Mouse (Mus musculus): ENCODE measurements around the gene Sash1. TPM values are rescaled to one million over a fixed set of nuclear protein-coding genes. Genes with fewer than 3 reads are reported as not detected.

Sash1 gene
- polyA plus RNA-seq, 1 experiment from 2014 or later: 6.5 TPM

DNA sequence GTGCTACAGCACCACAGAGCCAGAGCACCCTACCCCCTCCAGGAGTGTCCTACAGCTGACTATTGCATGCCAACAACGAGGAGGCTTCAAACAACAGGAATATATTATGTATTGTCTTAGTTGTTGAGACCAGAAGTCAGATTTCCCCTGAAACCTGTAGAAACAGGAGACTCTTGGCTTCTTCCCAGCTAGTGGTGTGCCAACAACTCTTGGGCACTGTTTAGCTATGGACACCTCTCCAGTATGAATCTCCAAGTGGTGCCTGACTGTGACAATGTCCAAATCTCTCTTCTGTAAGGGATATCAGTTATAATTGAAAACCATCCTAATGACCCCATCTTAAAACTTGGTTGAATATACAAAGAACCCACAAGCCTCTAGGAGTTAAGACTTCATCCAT is 13.9 kb downstream of the Sash1 start:
- Histone ChIP-seq H3K27ac (no peak overlapping the region), H3K4me1 (peaks cover 6% of the 10 kb centered on the region; the same call in 1 of the 2 replicates), H3K27me3 (no peaks in the 10 kb centered on the region), H3K4me2 (replicated peaks) (no peak overlapping the region), H3K4me3 (no peak overlapping the region), H3K9ac (no peak overlapping the region), H3K36me3 (peaks cover 6% of the 10 kb centered on the region; the same call in 1 of the 2 replicates), H3K9me3 (no peaks in the 10 kb centered on the region; the same call in 1 of the 2 replicates)
- WGBS: 73% methylated on average over 1 of the region's 1 CpGs
- no peak for ATAC-seq (ENCODE audit: low FRiP score, low read depth)

DNA sequence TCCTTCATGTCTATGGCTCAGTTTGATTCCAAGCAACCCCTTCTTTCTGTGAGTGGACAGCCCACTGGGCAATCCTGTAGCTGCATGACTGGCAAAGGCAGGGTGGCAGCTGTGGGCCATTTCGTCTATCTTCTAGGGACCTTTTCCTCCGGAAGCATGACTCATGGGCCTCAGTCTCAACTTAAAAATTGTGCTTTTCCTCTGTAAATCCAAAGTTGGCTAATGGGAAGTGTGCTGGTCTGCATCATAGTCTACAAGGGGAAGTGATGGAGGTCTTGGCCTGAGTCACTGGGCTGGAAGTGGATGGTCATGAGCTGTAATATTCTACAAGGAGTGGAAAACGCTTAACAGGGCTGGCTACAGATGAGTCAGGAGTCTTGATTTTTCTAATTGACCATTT is 15.5 kb downstream of the Sash1 start:
- no peak overlapping the region for H3K4me2 ChIP-seq (replicated peaks)
- no peaks in the 10 kb centered on the region for H3K36me3 ChIP-seq
- no peak overlapping the region for H3K9ac ChIP-seq
- ATAC-seq (ENCODE audit: low FRiP score, low read depth): no peak
- H3K9me3 ChIP-seq: no peaks in the 10 kb centered on the region
- peaks cover 17% of the 10 kb centered on the region for H3K4me1 ChIP-seq
- 91% methylated on average over 3 of the region's 3 CpGs for WGBS
- no peaks in the 10 kb centered on the region for H3K27me3 ChIP-seq
- no peak overlapping the region for H3K4me3 ChIP-seq
- H3K27ac ChIP-seq: no peak overlapping the region

DNA sequence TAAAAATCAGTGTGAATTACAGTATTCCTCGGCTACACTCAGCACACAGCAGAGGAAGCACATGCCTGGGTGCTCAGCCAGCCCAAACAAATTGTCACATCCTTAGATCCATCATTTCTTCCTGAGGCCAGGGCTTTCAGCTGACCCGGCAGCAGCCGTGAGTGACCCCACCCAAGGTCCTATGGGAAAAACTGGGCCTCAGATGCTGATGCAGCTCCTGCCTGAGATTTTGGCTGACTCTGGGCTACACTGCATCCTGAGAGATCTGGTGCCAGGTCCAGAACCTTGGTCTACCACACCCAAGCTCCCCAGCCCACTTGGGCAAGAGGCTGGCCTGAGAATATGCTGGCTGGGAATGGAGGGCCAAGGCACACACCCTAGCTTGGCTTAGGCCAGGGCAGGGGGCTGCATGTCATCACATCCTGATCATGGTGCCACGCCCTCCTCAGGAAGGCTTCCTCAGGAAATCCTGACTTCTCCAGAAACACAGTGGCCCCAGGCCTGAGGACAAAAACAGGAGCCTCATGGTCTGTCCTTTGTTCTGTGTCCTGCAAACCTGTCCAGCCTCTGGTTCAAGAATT is 19.7 kb downstream of the Sash1 start:
- Histone ChIP-seq H3K27me3 (no peaks in the 10 kb centered on the region), H3K4me3 (no peak overlapping the region), H3K9ac (peak overlapping the region; percentile 8; the same call in 1 of the 2 replicates), H3K4me1 (peaks cover 47% of the 10 kb centered on the region), H3K9me3 (no peaks in the 10 kb centered on the region), H3K4me2 (replicated peaks) (no peak overlapping the region), H3K27ac (peak overlapping the region; percentile 39; the same call in 1 of the 2 replicates), H3K36me3 (no peaks in the 10 kb centered on the region)
- ATAC-seq (ENCODE audit: low FRiP score, low read depth): peak; percentile 12; the same call in 1 of the 2 replicates
- 57% methylated on average over 4 of the region's 4 CpGs for WGBS

DNA sequence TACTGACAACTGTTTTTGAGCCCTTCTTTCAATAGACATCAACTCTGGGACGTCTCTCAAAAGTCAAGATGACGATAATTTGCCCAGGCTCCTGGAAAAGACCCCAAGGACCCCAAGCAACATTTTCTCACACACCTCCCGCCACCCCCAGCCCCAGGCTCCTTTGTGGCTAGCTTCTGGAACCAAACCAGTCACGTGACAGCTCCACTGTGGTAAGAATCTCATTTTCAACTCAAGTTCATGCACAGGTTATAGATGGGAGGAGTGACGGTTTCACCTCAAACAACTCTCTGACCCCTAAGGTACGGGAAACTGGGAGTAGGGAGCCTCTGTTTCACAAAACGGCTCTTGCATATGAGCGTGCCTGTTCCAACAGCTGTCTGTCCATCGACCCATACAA is 25.2 kb downstream of the Sash1 start:
- Histone ChIP-seq H3K4me2 (replicated peaks) (peak overlapping the region; percentile 12; the same call in 1 of the 2 replicates), H3K9ac (no peak overlapping the region), H3K36me3 (no peaks in the 10 kb centered on the region), H3K4me1 (peaks cover 42% of the 10 kb centered on the region), H3K9me3 (no peaks in the 10 kb centered on the region), H3K4me3 (no peak overlapping the region), H3K27ac (peak overlapping the region; percentile 22; the same call in 1 of the 2 replicates), H3K27me3 (no peaks in the 10 kb centered on the region)
- ATAC-seq (ENCODE audit: low FRiP score, low read depth): 0 out of 2 replicates have a peak, but pooled peaks have one; percentile 30
- WGBS: 52% methylated on average over 9 of the region's 9 CpGs

DNA sequence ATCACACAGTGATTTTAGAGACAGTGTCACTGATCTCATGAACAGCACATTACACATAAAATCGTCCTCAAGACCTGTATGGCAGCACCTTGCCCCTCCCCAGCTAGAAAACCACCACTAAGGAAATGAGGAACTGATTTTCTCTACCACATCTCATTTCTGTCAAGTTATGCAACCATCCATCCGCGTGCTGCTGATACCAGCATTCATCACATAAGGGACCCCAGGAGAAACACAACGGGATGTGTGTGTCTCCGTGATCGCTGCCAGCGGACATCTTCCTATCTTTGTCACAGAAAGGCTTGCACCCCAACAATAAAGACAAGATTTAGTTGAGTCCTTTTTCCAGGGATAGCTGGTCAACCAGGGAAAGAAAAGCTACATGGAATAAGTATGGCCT is 27.2 kb downstream of the Sash1 start:
- H3K27ac ChIP-seq: no peak overlapping the region
- H3K4me2 ChIP-seq (replicated peaks): no peak overlapping the region
- no peak for ATAC-seq (ENCODE audit: low FRiP score, low read depth)
- H3K4me3 ChIP-seq: no peak overlapping the region
- 95% methylated on average over 7 of the region's 7 CpGs for WGBS
- no peaks in the 10 kb centered on the region for H3K27me3 ChIP-seq
- H3K9me3 ChIP-seq: no peaks in the 10 kb centered on the region
- H3K4me1 ChIP-seq: peaks cover 44% of the 10 kb centered on the region
- H3K36me3 ChIP-seq: no peaks in the 10 kb centered on the region
- H3K9ac ChIP-seq: no peak overlapping the region

DNA sequence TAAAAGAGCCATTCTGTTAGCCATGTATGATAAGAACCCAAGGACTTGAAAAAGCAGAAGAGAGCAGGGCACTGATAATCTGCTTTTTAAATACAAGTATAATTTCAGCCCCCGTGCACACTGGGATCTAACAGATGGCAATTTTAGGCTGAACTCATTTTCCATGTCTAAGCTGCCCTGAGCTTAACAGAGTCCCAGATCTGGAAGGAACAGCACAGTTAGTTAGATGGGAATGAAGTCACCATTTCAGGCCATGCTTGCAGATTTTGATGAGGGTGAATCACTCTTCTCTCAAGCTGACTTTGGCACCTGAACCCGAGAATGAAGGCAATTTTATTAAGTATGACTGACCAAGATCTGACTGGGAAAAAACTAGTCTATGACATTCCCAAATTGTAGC is 28.9 kb downstream of the Sash1 start:
- Histone ChIP-seq H3K4me3 (no peak overlapping the region), H3K9ac (no peak overlapping the region), H3K27me3 (no peaks in the 10 kb centered on the region), H3K36me3 (no peaks in the 10 kb centered on the region), H3K4me1 (peaks cover 40% of the 10 kb centered on the region), H3K4me2 (replicated peaks) (no peak overlapping the region), H3K27ac (no peak overlapping the region), H3K9me3 (no peaks in the 10 kb centered on the region)
- no peak for ATAC-seq (ENCODE audit: low FRiP score, low read depth)
- WGBS: 75% methylated on average over 2 of the region's 2 CpGs

DNA sequence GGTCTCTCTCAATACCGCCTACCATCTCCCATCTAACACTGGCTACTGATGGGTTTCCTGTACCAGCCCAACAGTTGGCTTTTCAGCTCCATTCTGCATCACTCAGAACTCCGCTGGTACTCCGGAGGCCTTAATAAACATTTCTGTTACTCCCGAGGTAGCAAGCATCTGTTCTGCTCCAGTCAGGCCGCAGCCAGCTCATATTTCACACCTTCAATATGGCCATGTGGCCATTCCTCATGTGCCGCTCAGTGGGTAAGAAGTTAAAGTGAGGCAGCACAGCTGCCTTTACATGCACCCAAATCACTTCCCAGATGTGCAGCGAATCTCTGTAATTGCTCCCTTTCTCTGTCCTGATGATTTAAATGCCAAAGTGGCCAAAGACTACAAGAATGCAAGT is 32.5 kb downstream of the Sash1 start:
- Histone ChIP-seq H3K27me3 (no peaks in the 10 kb centered on the region), H3K36me3 (peaks cover 9% of the 10 kb centered on the region), H3K4me3 (no peak overlapping the region), H3K4me2 (replicated peaks) (no peak overlapping the region), H3K27ac (no peak overlapping the region; the same call in 1 of the 2 replicates), H3K9ac (no peak overlapping the region), H3K4me1 (peaks cover 22% of the 10 kb centered on the region), H3K9me3 (no peaks in the 10 kb centered on the region)
- WGBS: 10% methylated on average over 7 of the region's 7 CpGs
- peak; percentile 74; the same call in 1 of the 2 replicates for ATAC-seq (ENCODE audit: low FRiP score, low read depth)

DNA sequence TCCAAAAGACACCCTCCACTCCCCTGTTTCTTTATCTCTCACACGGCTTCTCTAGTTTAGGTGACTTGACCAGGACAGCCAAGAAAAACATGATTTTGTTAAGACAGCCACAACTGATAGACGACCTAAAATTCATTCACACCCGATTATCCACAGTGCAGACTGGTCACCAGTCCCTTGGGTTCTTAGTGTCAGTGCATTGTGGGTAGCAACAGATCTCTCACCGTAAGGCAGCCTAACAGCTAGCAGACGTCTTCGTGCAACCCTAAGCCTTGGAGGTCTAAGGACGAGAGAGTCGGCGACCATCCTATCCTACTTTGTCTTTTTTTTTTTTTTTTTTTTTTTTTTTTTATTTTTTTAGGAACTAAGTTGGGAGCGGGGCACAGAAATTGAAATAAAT is 34.2 kb downstream of the Sash1 start:
- no peak for ATAC-seq (ENCODE audit: low FRiP score, low read depth)
- no peak overlapping the region for H3K4me2 ChIP-seq (replicated peaks)

DNA sequence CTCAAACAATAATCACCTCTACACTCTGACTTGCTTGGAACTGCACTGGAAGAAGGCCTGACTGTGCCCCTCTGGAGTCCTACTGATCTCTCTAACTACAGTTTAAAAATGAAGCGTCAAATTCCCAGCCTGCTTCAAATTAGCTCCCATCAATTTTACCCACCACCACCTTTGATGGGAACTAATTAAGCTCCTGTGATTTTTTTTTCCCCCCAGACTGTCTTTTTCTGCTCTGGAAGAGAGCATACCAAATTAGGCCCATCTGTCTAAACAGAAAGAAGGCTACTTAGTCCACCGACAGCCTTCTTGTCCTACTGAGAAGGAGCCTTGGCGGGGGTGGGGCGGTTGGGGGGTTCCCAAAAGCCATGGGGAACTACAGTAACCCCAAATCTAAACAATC is 37.9 kb downstream of the Sash1 start:
- Histone ChIP-seq H3K27ac (no peak overlapping the region), H3K4me3 (no peak overlapping the region), H3K4me1 (peaks cover 20% of the 10 kb centered on the region), H3K9me3 (no peaks in the 10 kb centered on the region), H3K27me3 (no peaks in the 10 kb centered on the region), H3K4me2 (replicated peaks) (no peak overlapping the region), H3K36me3 (peaks cover 16% of the 10 kb centered on the region), H3K9ac (no peak overlapping the region)
- 42% methylated on average over 4 of the region's 4 CpGs for WGBS
- no peak for ATAC-seq (ENCODE audit: low FRiP score, low read depth)

More for the DNA sequence above, 34.2 kb downstream of the Sash1 start:
- Histone ChIP-seq H3K27ac (no peak overlapping the region), H3K4me3 (no peak overlapping the region), H3K9me3 (no peaks in the 10 kb centered on the region), H3K27me3 (no peaks in the 10 kb centered on the region), H3K36me3 (peaks cover 9% of the 10 kb centered on the region), H3K4me1 (peaks cover 25% of the 10 kb centered on the region), H3K9ac (no peak overlapping the region)
- 77% methylated on average over 10 of the region's 10 CpGs for WGBS

DNA sequence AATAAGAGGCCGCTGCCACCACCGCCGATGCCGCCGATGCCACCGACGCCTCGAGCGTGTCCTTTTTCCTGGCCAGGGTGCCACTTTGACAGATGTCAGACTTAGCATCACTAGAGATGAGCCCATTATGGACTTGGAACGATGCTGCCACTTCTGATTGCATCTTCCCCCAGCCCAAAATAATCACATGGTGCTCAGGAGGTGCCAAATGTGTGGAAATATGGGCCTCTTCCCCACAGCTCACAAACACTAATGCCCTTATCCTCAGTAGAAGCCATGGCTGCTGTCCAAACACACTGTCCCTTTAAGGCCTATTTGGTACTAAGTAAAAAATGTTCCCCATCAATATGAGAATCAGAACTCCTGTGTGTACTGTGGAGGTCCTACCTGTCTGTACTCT is 39.6 kb downstream of the Sash1 start:
- H3K4me3 ChIP-seq: no peak overlapping the region
- no peaks in the 10 kb centered on the region for H3K27me3 ChIP-seq
- peaks cover 18% of the 10 kb centered on the region for H3K4me1 ChIP-seq
- ATAC-seq (ENCODE audit: low FRiP score, low read depth): no peak
- H3K4me2 ChIP-seq (replicated peaks): no peak overlapping the region
- peaks cover 16% of the 10 kb centered on the region for H3K36me3 ChIP-seq
- 95% methylated on average over 10 of the region's 10 CpGs for WGBS
- no peaks in the 10 kb centered on the region for H3K9me3 ChIP-seq
- no peak overlapping the region for H3K27ac ChIP-seq
- no peak overlapping the region for H3K9ac ChIP-seq

DNA sequence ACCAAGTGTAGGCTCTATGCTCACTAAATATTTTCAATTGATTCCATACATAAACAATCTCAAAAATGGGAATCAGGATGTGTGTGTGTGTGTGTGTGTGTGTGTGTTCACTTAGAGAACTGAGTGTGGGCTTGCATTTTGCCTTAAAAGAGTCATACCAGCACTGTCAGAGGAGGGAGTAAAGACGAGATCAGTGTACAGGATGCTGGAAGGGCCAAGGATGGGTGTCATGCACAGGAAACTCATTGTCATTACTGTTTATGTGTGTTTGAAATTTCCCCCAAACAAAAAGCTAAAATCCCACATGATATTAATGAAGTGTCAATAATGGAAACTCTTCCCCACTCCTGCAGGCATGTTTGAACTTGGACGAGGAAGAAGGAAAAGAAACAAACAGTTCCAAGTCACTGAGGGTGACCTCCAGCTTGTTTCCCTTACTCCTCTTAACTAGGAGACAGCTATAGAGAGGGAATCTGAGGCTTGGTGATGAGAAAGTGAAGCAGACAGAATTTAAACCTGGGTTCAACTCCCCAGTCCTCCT is 40.6 kb downstream of the Sash1 start:
- no peak overlapping the region for H3K4me2 ChIP-seq (replicated peaks)
- H3K4me1 ChIP-seq: peaks cover 17% of the 10 kb centered on the region
- H3K36me3 ChIP-seq: peaks cover 16% of the 10 kb centered on the region
- no peak for ATAC-seq (ENCODE audit: low FRiP score, low read depth)
- no peak overlapping the region for H3K27ac ChIP-seq
- no peaks in the 10 kb centered on the region for H3K27me3 ChIP-seq
- H3K9me3 ChIP-seq: no peaks in the 10 kb centered on the region
- 74% methylated on average over 2 of the region's 2 CpGs for WGBS
- no peak overlapping the region for H3K4me3 ChIP-seq
- H3K9ac ChIP-seq: no peak overlapping the region

DNA sequence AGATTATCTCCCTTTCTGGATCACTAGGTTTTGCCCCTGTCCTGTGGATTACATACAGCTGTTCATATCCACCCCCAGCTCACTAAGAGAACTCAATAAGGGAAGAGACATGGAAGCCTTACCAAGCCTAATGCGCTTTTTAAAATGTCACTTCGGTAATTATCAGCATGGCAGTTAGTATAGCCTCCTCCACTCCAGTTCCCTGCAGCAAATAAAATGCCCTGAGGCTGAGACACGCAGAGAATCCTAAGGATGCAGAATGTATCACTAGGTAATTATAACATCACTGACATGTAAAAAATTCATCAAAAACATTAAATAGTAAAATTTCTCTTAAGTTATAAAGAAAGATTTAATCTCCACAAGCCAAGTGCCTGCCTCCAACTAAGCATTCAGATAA is 45.9 kb downstream of the Sash1 start:
- Histone ChIP-seq H3K27me3 (no peaks in the 10 kb centered on the region), H3K9me3 (no peaks in the 10 kb centered on the region), H3K36me3 (peaks cover 5% of the 10 kb centered on the region), H3K4me3 (no peak overlapping the region), H3K27ac (no peak overlapping the region), H3K4me2 (replicated peaks) (no peak overlapping the region), H3K9ac (no peak overlapping the region), H3K4me1 (peaks cover 23% of the 10 kb centered on the region)
- no peak for ATAC-seq (ENCODE audit: low FRiP score, low read depth)
- WGBS: 68% methylated on average over 3 of the region's 3 CpGs

Measured in limb, embryonic 13.5 days (tissue).